Mouse (Mus musculus): ENCODE results near the gene Zfp687.

DNA sequence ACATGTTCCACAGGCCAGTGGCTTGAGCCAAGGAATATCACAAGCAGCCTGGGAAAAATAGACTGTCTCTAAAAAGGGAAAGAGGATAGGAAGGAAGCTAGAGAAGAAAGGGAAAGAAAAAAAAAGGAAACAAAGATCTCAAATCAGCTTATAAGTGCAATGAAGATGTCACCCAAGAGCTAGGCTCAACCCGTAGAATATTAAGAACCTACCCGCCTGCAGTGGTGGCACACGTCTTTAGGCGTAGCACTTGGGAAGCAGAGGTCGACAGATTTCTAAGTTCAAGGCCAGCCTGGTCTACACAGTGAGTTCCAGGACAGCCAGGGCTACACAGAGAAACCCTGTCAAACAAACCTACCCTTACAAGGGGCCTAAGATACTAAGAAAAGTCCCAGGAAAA is 41.6 kb downstream of the Zfp687 start:
- TF ChIP-seq EP300 (IDR thresholded peaks at IDR 0.05), result no peak
- TF ChIP-seq CTCF (IDR thresholded peaks at IDR 0.05), result no peak
